21 mouse cellular contexts compared by ENCODE assay signal in the genomic region with DNA sequence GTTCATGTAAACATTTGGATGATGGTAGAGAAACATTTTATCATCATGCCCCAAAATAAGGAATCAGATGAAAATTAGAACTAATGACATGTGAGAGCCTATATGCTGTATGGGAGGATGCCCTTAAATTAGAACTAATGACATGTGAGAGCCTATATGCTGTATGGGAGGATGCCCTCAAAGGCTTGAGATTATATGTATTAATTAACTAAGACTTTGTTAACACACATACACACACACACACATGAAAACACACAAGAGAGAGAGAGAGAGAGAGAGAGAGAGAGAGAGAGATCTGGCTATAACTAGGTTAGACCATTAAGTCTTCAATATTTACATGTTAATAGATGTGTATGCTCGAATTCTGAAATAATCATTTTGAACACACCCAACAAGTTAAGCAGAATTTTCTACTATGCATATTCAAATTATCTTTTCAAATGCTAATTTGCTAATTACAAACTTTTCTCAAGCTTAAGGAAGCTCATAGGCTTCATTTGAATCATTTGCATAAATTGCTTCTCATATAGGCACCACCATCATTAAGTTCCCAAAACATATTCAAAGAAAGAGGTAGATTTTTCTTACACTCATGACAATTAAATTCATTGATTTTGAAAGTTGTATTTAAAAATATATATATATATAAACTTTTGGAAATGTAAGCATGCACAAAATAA.
DNase-seq lines count a peak whose midpoint lies in the region; ATAC-seq and TF ChIP-seq lines count a peak whose summit lies in the region.
"Had no signal": no experiment of that assay in that cellular context is flagged by ENCODE, and none has a peak within 500 bp of the region (broad histone marks: within the 10 kb centered on the region; RNA-seq: fewer than 3 reads in every experiment).

No protein-coding gene starts in this region.

- no peak overlapping the region for H3K4me3 ChIP-seq in forebrain, embryonic 12.5 days (replicated peaks)
- H3K4me3 ChIP-seq in forebrain, postnatal 0 days (ENCODE audit: low read depth, low read length) = no peak overlapping the region
- no peak overlapping the region for H3K4me3 ChIP-seq in forebrain, embryonic 13.5 days
- no peak overlapping the region for H3K4me3 ChIP-seq in forebrain, embryonic 15.5 days
- H3K4me3 ChIP-seq: embryonic facial prominence, embryonic 13.5 days; embryonic facial prominence, embryonic 15.5 days; erythroblast, embryonic 14.5 days; gastrocnemius, adult 2 months had no signal

- no peak overlapping the region for H3K4me2 ChIP-seq in forebrain, embryonic 12.5 days
- H3K4me2 ChIP-seq in forebrain, postnatal 0 days (ENCODE audit: low read depth) = no peak overlapping the region
- no peak overlapping the region for H3K4me2 ChIP-seq in forebrain, embryonic 13.5 days
- H3K4me2 ChIP-seq in forebrain, embryonic 15.5 days (replicated peaks) = no peak overlapping the region
- H3K4me2 ChIP-seq: embryonic facial prominence, embryonic 13.5 days; embryonic facial prominence, embryonic 15.5 days had no signal

- ATAC-seq in forebrain, embryonic 12.5 days (ENCODE audit: low FRiP score) = peak; percentile 58; the same call in 1 of the 2 replicates
- no peak for ATAC-seq in forebrain, postnatal 0 days
- peak; percentile 83 for ATAC-seq in forebrain, embryonic 13.5 days
- peak; percentile 68 for ATAC-seq in forebrain, embryonic 15.5 days (replicated peaks)
- ATAC-seq: Patski had no signal

- no peaks in the 10 kb centered on the region for H3K36me3 ChIP-seq in forebrain, embryonic 12.5 days (replicated peaks)
- H3K36me3 ChIP-seq in forebrain, postnatal 0 days (ENCODE audit: insufficient read depth) = no peaks in the 10 kb centered on the region
- H3K36me3 ChIP-seq in forebrain, embryonic 13.5 days (ENCODE audit: poor library complexity, severe bottlenecking) = no peaks in the 10 kb centered on the region
- no peaks in the 10 kb centered on the region for H3K36me3 ChIP-seq in forebrain, embryonic 15.5 days
- H3K36me3 ChIP-seq: embryonic facial prominence, embryonic 13.5 days; embryonic facial prominence, embryonic 15.5 days had no signal

- 31% methylated on average over 1 of the region's 1 CpGs for WGBS in forebrain, embryonic 12.5 days
- 33% methylated on average over 1 of the region's 1 CpGs for WGBS in forebrain, postnatal 0 days
- WGBS in forebrain, embryonic 13.5 days = 21% methylated on average over 1 of the region's 1 CpGs
- WGBS in forebrain, embryonic 15.5 days = 27% methylated on average over 1 of the region's 1 CpGs

- DNase-seq in forebrain, postnatal 0 days = no peak
- DNase-seq in cerebellum, postnatal 25 days = no peak
- DNase-seq in heart, adult 11 months = no peak
- no peak for DNase-seq in Muller cell, postnatal 12 days (ENCODE audit: inconsistent ontology term)
- DNase-seq: adrenal gland, adult 2 months; adrenal gland, postnatal 10 days; adrenal gland, postnatal 25 days; cerebellum, adult 11-12 months; cerebellum, adult 2 months; cerebellum, adult 9-10 months; cerebellum, postnatal 10 days; cerebellum, postnatal 36 days; embryo, embryonic 11 days; gastrocnemius, adult 2 months had no signal

- no peak overlapping the region for H3K9ac ChIP-seq in forebrain, embryonic 12.5 days
- no peak overlapping the region for H3K9ac ChIP-seq in forebrain, postnatal 0 days
- H3K9ac ChIP-seq in forebrain, embryonic 13.5 days = no peak overlapping the region
- H3K9ac ChIP-seq in forebrain, embryonic 15.5 days (replicated peaks) = no peak overlapping the region
- H3K9ac ChIP-seq: embryonic facial prominence, embryonic 13.5 days; embryonic facial prominence, embryonic 15.5 days had no signal

- no peaks in the 10 kb centered on the region for H3K27me3 ChIP-seq in forebrain, embryonic 12.5 days
- no peaks in the 10 kb centered on the region for H3K27me3 ChIP-seq in forebrain, postnatal 0 days (ENCODE audit: insufficient read depth, low read length)
- H3K27me3 ChIP-seq in forebrain, embryonic 13.5 days = no peaks in the 10 kb centered on the region
- no peaks in the 10 kb centered on the region for H3K27me3 ChIP-seq in forebrain, embryonic 15.5 days
- H3K27me3 ChIP-seq: embryonic facial prominence, embryonic 13.5 days; embryonic facial prominence, embryonic 15.5 days; Patski had no signal

- H3K4me1 ChIP-seq in forebrain, embryonic 12.5 days = no peaks in the 10 kb centered on the region
- H3K4me1 ChIP-seq in forebrain, postnatal 0 days (ENCODE audit: insufficient read depth) = 0 out of 2 replicates have a peak, but pooled peaks cover 3% of the 10 kb centered on the region
- H3K4me1 ChIP-seq in forebrain, embryonic 13.5 days = peaks cover 7% of the 10 kb centered on the region; the same call in 1 of the 2 replicates
- H3K4me1 ChIP-seq in forebrain, embryonic 15.5 days = peaks cover 18% of the 10 kb centered on the region
- H3K4me1 ChIP-seq: embryonic facial prominence, embryonic 13.5 days; embryonic facial prominence, embryonic 15.5 days had no signal

- no peak for TF ChIP-seq CTCF in forebrain, postnatal 0 days (IDR thresholded peaks at IDR 0.05; ENCODE audit: low read depth)

- no peaks in the 10 kb centered on the region for H3K9me3 ChIP-seq in forebrain, embryonic 12.5 days
- H3K9me3 ChIP-seq in forebrain, postnatal 0 days (ENCODE audit: low read length) = no peaks in the 10 kb centered on the region
- no peaks in the 10 kb centered on the region for H3K9me3 ChIP-seq in forebrain, embryonic 13.5 days (replicated peaks)
- H3K9me3 ChIP-seq in forebrain, embryonic 15.5 days = no peaks in the 10 kb centered on the region
- H3K9me3 ChIP-seq: embryonic facial prominence, embryonic 13.5 days; embryonic facial prominence, embryonic 15.5 days had no signal

- H3K27ac ChIP-seq in forebrain, embryonic 12.5 days = no peak overlapping the region
- no peak overlapping the region for H3K27ac ChIP-seq in forebrain, postnatal 0 days (ENCODE audit: low read depth, low read length)
- H3K27ac ChIP-seq in forebrain, embryonic 13.5 days = no peak overlapping the region
- H3K27ac ChIP-seq in forebrain, embryonic 15.5 days (replicated peaks) = no peak overlapping the region
- H3K27ac ChIP-seq: embryonic facial prominence, embryonic 13.5 days; embryonic facial prominence, embryonic 15.5 days; gastrocnemius, adult 2 months had no signal
